Mouse (Mus musculus) urinary bladder, postnatal 10 days (tissue): ENCODE measurements around the gene Phyhd1.

ENCODE experiments used
- DNase-seq: peaks from one replicate; pipeline ENCODE4 v3.0.0; 2022; ENCODE audit warnings: low spot score

Phyhd1 gene

DNA sequence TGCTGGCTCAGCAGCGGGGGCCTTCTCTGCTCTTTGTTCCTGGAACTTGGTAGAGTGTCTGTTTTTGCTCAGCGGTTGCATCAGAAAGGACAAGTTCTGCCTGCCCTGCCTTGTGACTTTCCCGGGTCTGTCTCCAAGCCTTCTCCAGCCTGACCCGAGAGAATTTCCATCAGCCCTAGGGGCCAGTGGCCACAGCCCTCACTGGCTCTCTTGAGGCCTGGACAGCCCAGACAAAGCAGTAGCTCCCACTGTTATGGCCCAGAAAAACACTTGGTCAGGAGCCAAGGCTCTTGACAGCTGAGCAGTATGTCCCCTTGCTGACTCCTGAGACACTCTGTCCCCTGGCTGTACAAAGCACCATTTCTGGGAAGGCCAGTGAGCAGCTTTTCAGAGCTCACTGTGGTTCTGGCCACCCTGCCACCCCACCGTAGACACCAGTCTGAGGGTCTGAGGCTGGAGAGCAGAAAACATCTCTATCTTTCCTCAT, at the start of gene Phyhd1:
Phyhd1 (plus strand) TSS at position 437 of the 487 bp plus-strand sequence.
- DNase-seq = no peak

DNA sequence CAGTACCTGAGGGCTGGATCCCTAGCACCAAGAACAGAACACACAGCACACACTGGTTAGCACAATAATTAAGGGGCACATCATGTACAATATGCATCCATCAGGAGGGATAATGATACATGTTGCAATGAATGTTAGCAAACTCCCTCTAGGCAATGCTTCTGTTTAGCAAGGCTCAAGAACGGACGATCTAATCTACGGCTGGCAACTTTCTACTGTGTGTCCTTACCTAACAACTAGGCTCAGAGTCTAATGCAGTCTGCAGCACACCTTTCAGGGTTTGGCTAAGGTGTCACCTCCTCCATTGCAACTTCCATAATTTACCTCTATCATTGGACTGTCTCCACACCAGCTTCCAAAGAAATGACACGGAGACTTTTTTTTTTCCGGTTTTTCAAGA, 49.7 kb upstream of the Phyhd1 start:
- no peak for DNase-seq

DNA sequence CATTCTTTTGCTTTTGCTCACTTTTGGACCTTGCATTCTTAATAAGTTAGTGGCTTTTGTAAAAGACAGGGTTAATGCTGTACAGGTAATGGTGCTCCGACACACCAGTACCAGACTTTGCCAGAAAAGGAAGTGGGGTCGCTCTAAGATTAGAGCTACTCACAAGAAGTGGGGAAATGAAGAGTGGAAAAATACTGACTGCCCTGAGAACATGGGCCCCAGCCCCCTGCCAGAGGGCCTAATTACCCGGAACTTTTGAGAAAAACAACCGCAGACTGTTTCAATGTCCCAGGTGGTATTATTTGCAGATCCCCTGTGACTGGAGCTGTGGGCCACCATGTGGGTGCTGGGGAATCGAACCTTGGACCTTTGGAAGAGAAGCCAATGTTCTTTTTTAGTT, 30.4 kb upstream of the Phyhd1 start:
- DNase-seq = no peak

DNA sequence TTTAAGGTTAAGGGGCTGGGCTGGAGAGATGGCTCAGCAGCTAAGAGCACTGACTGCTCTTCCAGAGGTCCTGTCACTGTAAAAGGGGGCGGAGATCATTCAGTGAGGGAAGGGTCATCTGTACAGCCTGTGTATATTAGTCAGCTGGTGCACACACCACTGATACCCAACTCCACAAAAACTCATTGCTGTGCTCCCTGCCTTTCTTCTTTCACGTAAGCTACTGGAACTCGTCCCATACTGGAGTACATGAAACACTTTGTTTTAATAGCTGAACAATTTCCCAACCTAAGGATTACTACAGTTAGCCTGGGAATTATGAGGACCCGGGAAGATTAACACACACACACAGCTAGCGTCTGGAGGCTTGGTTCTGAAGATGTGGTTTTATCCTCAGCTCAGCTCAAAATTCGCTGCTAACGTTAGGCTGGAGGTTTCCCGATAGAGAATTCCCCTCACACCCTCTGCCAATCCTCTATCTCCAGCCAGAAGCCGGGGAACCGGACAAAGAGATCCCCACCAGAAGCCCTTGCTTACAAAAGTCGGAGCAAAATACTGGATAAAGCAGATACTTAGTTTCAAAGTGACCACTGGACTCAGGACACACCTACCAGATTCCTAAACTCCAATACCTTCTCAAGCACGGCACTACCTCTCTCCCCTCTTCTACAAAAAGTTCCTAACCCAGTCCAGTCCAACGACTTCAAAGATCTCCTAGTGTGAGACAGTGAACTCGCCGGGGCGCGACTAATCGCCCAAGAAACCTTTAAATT, 29.4 kb upstream of the Phyhd1 start:
- no peak for DNase-seq

DNA sequence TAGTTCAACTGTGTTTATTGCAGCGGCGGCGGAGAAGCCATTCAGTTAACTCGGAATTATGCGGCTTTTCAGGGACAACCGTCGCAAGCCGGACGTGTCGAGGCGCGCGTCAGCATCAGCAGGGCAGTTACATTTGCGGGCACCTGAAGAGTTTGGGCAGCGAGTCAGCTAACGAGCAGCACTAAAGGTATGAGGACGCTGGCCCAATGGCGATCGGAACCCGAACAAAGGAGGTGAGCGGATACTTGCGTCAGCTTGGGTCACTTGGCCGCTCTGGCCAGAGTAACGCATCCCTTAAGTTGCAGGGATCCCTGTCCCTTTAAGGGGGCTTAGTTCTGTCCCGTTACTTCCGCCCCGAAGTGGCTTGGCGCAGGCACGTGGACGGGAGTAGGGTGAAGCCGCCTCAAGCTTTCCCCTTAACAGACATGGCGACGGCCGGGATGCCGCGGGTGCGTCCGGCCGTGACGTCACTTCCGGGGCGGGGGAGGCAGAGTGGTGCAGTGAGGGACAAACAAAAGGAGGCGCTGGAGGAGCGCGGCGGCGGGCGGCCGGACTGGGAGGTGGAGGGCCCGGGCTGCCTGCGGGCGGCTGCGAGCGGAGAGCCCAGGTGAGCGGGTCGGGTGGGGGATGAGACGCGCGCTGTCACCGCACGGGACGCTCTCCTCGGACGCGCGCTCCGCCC, 28.7 kb upstream of the Phyhd1 start, which contains the start of gene Lrrc8a:
Lrrc8a (plus strand) TSS at position 517 of the 682 bp plus-strand sequence.
- peak; percentile 100 for DNase-seq

DNA sequence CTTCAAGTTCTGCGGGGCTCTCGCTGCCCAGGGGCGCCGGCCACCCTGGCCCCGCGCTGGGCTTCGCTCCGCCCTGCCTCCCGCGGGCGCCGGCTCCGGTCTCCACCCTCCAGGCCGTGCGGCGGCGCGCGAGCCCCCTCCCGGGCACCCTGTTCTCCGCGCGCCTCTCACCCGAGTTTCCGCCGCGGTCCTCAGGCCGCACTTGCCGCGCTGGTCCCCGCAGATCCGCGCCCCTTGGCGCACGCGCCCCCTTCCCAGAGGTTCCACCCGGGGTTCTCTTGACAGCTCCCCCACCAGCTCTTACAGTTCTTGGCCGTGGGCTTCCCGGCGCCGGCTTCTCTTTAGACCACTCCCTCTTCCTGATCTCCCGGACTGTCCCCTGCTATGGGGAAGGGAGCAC, 28.1 kb upstream of the Phyhd1 start:
- DNase-seq = no peak

DNA sequence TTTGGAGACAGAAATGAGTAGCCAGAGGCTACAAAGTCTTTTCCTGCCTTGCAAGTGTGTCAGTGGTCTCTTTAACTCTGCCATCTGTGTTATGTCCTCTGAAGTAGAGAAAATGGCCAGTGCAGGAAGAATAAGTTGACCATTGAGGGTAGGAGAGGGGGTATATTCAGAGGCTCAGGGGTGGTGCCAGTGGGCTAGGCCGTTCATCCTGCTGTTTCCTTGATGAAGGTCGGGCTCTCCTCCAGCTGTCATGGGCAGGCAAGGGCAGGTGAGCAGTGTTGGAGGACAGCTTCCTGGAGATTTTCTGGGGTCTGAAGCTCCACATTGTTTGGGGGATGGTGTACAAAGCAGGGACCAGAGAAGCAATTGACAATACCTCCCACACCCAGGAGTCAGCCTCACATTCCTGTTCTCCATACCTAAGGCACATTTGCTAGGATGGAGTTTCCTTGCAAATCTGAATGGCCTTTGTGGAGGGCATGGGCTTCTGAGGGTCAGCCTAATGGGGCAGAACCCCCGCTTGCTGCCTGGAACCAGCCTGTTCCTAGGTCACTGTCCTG, 27.0 kb upstream of the Phyhd1 start:
- no peak for DNase-seq

DNA sequence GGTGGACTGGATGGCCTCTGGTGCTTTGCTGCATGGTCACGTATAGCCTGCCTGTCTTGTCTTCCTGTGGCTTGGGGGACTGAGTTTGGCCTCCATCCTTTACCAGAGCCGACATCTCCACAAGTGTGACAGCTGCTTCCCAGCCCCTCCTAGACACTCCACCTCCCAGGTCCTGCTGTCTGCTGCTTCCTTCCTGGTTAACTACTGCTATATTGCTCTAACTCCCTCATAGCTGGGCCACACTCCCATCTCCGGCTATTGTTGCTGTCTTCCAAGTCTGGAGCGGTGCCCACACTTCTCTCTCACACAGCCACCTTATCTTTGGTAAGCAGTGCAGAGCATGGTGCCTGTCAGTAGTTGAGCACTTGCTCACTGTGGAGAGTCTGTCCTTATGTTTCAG, 26.2 kb upstream of the Phyhd1 start:
- DNase-seq = no peak

DNA sequence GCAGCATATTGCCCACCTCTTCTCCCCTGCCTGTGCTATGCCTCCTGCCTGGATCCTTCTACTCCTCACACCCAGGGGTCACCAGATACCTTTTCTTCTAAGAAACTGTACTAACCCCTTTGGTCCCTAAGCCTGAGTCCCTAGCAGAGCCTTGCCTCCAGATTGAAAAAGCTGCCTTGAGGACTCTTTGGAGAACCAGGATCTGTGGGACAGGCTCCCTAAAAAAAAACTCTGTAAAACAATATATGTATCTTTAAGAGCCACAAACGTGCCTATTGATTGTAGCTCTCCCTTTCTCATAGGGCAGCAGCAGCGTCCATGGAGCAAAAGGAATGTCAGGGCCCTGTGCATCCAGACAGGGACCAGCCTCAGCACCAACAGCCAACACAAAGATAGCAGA, 25.7 kb upstream of the Phyhd1 start, which contains the start of gene Gm28035:
Gm28035 (plus strand) TSS at position 301 of the 400 bp plus-strand sequence.
- DNase-seq = no peak

DNA sequence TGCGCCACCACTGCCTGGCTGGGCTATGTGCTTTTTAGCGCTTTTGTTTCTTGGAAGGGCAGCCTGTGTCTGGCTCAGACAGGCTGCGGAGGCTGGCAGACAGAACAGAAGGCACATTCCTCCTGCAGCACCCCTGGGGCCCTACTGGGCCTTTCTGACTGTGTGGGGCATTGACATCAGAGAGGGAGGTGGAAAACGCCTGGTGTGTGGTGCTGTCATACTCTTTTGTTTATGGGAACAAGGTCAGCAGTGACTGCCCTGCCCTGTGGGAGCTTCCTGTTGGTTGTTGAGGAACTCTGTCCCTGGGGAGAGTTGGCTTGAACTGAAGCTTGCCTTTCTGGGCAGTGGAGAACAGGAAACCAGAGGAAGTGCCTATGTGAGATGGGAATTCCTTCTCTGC, 23.5 kb upstream of the Phyhd1 start:
- DNase-seq = no peak

DNA sequence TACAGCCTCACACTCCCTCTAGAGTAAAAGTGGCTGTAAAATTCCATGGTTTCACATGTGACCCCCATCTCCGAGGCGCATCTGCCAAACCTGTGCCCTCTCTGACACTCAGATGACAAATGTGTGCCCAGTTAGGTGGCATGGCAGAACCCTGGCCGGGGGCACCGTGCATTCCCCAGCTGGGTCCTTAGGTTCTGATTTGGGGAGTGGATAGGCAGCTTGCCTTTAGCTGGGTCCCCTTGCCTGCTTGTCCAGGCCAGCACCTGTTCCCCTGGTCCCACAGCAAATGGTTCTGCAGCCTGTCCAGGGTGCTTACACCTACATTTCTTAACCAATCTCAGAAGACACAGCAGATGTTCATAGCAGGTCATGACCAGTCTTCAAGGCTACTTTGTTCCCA, 22.6 kb upstream of the Phyhd1 start:
- no peak for DNase-seq

DNA sequence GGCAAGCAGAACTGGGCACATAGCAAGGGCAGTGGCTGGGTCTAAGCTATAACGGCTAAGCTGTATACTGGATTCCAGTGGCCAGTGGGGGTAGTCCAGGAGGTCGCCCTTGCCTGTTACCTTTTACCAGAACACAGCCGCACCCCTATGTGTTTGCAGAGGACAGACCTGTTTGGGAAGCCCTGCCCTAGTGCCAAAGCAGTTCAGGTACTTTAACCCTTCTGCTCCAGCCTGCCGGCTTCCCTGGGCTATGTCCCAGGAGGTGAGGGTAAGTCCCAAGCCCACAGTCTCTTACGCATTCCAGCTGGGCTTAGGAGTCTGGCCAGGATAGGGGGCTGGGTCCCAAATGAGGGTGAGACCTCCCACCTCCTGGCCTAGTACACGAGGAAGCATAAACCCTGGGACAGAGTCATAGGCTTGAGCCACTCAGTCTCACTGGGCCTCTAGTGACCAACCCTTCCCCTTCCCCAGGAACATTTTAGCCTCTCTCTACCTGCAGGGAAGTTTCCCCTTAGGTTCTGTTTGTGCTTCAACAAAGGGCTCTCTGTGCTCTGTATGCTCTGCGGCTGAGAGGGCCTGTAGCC, 21.3 kb upstream of the Phyhd1 start:
- no peak for DNase-seq

DNA sequence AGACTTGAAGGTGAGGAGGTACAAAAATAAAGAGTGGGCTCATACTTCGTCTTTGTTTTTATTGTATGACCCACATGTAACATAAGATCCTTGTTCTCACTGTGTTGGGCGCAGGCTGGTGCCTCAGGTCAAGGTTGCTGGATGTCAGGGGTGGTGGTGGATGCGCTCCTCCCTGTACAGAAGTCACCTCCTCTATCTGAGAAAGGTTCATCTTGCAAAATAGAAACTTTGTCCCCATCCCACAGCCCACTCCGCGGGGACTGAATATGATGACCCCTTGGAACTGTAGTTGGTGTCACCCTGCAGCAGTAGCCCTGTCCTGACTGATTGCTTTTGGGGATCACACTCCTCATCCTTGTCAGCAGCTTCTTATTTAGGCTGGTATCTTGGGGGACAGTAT, 19.0 kb upstream of the Phyhd1 start:
- DNase-seq = no peak

DNA sequence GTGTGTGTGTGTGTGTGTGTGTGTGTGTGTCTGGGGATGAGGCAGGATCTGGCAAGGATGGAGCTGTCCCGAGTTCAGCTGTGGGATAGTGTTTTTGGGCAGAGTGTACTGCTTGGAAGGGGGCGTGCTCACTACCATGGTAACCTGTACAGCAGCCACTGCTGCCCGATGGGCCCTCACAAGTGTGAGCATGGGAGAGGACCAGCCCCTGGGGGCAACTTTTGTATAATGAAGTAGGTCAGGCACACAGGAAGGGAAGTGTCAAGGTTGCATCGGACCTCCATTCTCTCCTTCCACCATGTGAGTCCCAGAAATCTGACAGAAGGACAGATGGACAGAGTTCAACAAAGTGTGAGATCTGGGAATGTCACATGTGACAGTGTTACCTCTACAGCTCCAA, 18.3 kb upstream of the Phyhd1 start:
- no peak for DNase-seq

DNA sequence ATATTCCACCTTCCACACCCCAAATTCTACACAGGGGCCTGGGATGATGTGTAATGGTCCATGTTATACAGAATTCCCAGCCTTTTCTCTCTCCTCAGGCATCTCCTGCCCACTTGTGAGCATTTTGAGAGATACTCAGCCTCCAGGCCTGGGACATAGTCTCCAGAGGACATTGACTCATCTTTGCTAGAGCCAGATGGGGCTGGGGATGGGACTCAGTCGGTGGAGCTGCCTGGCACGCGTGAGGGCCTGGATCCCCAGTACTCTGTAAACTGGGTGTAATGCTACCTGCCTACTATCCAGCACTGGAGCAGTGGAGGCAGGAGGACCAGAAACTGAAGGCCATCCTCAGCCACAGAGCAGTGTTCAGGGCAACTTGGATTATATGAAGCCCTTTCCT, 16.8 kb upstream of the Phyhd1 start:
- DNase-seq = no peak

DNA sequence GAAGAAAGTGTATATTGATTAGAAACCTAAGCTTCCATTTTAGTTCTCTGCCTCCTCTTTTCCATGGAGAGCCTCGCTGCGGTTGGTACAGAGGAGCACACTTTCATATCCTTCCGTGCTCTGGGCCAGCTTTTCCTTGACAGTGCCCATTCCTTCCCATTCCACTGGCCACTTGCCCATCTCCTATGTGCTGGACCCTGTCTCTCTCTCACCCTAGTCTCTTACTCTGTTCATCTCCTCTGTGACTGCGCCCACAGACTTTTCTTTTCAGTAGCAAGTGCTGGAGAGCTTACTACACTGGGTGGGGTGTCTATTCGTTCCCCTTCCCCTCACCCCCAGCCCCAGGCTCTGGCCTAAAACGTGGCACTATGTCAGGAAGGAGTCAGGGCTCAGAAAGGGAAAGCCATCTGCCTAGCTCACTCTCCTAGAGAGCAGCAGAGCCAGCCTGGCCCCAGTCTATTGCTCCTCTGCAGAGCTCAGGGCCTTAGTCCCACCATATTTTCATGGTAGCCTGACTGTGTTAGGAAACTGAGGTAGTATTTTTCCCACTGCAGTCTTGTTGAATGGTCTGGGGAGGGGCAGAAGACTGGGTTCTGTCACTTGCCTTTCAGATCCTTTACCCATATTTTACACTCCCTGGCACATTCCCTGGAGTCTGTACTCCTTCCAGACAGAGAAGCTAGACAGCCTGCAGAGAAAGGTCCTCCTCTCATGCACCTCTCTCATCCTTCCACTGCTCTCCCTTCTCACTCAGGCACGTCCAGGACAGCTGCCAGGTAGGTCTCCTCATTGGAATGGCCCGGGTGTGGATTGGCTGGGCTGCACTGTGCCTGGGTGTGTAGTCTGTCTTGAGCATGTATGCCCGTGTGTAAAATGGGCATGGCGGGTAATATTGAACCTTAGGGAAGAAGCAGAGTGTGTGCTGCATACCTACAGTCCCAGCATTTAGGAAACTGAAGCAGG, 15.6 kb upstream of the Phyhd1 start:
- DNase-seq = no peak

DNA sequence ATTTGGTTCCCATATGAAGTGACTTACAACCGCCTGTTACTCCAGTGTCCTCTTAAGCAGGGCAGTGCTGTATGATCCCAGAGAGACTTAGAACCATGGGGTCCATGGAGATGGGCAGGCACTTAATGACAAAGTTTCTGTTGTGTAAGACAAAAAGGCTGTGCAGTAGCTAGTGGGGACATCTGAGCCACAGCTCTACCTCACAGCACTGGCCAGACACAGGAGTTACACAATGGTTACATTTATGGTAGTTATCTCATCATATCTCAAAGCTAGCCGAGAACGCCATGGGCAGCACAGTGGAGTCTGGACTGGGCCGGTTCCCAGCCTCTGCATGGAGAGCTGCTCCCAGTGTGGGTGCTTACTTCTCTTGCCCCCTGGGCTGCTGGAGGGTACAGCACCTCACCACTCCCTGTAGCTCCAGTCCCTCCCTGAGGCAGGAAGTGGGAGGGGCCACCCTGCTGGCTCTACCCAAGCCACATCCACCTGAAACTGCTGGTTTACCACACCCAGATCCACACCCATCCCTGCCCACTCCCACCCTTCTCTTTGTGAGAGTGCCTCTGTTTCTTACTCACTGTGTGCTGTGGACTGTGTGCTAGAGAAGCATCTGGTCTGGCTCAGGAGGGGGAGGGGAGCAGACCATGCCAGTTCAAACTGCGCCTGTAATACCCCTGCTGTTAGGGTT, 14.4 kb upstream of the Phyhd1 start:
- no peak for DNase-seq

DNA sequence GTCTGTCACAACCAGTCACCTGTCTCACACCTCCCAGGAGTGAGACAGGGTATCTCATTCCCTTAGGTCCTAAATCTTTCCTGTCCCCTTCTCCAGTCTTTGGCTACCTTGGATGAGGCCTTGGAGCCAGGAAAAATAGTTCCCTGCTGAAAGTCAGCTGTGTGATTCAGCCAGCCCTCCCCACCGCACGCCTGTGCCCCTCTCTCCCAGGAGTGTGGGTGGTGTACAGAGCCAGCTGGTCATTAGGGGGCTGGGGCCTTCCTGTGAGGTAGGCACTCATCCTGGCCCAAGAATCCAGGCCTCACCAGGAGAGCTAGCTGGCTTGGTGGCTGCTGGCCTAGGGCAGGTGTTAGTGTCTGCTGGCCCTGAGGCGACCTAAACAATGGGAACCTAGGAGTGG, 13.5 kb upstream of the Phyhd1 start:
- no peak for DNase-seq

DNA sequence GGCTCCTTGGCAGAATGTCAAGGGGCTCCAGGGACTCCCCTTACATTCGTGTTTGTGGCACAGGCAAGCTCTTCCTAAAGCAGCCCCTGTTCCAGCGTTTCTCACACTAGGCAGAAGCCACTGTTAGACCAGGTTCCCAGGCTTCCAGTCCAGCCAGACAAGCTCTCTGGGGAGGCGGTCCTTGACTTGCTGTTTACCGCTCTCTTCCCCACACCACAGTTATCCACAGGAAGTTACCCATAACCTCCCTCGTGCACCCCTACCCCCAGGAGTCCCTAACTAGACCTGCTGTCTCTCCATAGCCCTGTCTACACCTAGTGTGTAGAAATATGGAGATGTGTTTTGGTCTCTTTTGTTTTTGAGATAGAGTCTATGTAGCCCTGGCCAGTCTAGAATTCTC, 12.2 kb upstream of the Phyhd1 start:
- no peak for DNase-seq

DNA sequence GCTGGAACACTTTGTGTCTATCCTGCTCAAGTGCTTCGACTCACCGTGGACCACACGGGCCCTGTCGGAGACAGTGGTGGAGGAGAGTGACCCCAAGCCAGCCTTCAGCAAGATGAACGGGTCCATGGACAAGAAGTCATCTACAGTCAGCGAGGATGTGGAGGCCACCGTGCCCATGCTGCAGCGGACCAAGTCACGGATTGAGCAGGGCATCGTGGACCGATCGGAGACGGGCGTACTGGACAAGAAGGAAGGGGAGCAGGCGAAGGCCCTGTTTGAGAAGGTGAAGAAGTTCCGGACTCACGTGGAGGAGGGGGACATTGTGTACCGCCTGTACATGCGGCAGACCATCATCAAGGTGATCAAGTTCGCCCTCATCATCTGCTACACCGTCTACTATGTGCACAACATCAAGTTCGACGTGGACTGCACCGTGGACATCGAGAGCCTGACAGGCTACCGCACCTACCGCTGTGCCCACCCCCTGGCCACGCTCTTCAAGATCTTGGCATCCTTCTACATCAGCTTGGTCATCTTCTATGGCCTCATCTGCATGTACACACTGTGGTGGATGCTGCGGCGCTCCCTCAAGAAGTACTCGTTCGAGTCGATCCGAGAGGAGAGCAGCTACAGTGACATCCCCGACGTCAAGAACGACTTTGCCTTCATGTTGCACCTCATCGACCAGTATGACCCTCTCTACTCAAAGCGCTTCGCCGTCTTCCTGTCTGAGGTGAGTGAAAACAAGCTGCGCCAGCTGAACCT, 10.2 kb upstream of the Phyhd1 start:
- no peak for DNase-seq
